8 mouse cellular contexts compared by ENCODE assay signal in the genomic region with DNA sequence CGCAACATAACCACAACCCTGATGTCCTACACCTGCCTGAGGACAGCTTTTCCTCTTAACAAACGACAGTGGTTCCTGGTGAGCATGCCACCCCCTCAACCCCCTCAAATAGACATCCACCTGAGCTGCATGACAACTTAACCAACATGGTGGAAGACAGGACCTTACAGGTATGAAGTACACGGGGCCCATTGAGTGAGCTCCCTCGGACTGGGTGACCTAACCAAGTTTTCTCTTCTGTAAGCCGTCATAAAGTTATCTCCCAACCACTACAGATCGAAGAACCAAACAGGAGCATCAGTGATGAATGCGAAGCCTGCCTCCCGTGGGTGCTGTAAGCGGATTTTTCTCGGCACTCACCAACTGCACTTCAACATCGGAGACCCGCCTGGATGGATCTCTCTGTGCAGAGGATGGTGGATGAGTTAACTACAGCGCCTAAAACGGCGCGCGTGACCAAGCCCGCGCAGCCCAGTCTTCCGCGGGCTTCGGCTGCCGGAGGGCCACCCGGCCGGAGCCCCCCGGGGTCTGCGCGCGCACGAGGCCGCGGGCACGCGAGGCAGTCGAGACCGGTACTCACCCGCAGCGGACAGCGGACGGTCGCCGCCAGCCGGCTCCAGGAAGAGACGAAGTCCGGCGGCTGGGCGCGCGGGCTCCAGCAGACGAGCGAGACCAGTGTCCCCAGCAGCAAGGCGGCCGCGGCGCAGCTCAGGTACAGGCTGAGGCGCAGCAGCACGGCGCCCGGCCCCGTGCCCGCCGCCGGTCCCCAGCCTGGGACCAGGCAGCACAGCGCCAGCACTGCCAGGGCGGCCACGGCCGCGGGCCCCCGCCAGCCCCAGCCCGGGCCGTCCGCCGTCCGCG. TPM values are rescaled to one million over a fixed set of nuclear protein-coding genes. Genes with fewer than 3 reads are reported as not detected.
A peak's percentile ranks its signal among the peaks of the same experiment; 100 is the strongest.
DNase-seq lines count a peak whose midpoint lies in the region; ATAC-seq and TF ChIP-seq lines count a peak whose summit lies in the region.

TSS of gene Cfap97 (plus strand) at position 570 of the 861 bp plus-strand sequence.

- DNase-seq in Patski (ENCODE audit: low read depth, low spot score) = no peak
- peak; percentile 62 for DNase-seq in cerebellum, adult 8-10 months
- peak; percentile 21 for DNase-seq in forelimb bud, embryonic 11.5 days (ENCODE audit: low read depth, low spot score)
- DNase-seq in hindbrain, embryonic 11.5 days (ENCODE audit: low spot score) = peak; percentile 74
- DNase-seq in left cerebral cortex, postnatal 10 days (ENCODE audit: extremely low spot score in 1 of 2, low spot score in 2 of 2) = peak; percentile 27 to 79
- DNase-seq in right cerebral cortex, postnatal 36 days (ENCODE audit: low spot score in 2 of 2) = peak; percentile 29 to 30
- DNase-seq in c-Kit-positive CD71-positive TER-119-positive erythroid progenitor cells, embryonic 14.5 days (ENCODE audit: low spot score) = no peak

- CTCF ChIA-PET in Patski (lab: Charles Lee) = no interaction called here

- no peak for TF ChIP-seq CTCF in Patski (IDR thresholded peaks at IDR 0.05)

- peak within 1 kb of the TSS; percentile 80 for H3K4me2 ChIP-seq in hindbrain, embryonic 11.5 days (replicated peaks; ENCODE audit: low read depth, low read length)

- no peaks in the 10 kb centered on the region for H3K9me3 ChIP-seq in hindbrain, embryonic 11.5 days (ENCODE audit: control insufficient read depth, low read length)

- intact Hi-C loops in left cerebral cortex, postnatal 10 days (cut with DNase I) = loop anchor here (10.0 kb wide), 1 partner anchor 147 kb away; the partner anchor contains the start of gene Ankrd37

- H3K4me3 ChIP-seq in hindbrain, embryonic 11.5 days (ENCODE audit: low read depth, low read length) = peak within 1 kb of the TSS; percentile 77

- no peaks in the 10 kb centered on the region for H3K36me3 ChIP-seq in hindbrain, embryonic 11.5 days (ENCODE audit: control insufficient read depth, insufficient read depth, low read length)

- no peak within 1 kb of the TSS for H3K27ac ChIP-seq in hindbrain, embryonic 11.5 days (ENCODE audit: low read depth, low read length)

- 0 out of 2 replicates have a peak, but pooled peaks cover 3% of the 10 kb centered on the region for H3K4me1 ChIP-seq in hindbrain, embryonic 11.5 days (replicated peaks; ENCODE audit: control insufficient read depth, insufficient read depth, low read length)

- 1% methylated on average over 61 of the region's 75 CpGs for WGBS in hindbrain, embryonic 11.5 days

- H3K27me3 ChIP-seq in Patski = no peaks in the 10 kb centered on the region
- peaks cover 6% of the 10 kb centered on the region; the same call in 1 of the 2 replicates for H3K27me3 ChIP-seq in hindbrain, embryonic 11.5 days (ENCODE audit: control insufficient read depth, insufficient read depth, low read length)

- POLR2A ChIA-PET in Patski (lab: Charles Lee) = interaction anchor here (0.7 to 2.2 kb wide), 2 partner anchors 12 to 153 kb away, joined by 3 to 12 read pairs; partner anchors contain the start of gene Lrp2bp

- in situ Hi-C loops in Patski (cut with MboI; ENCODE audit: low pct_unique_long_range_greater_than_20kb) = no loop called here

- ATAC-seq in Patski = peak; percentile 72
- ATAC-seq in hindbrain, embryonic 11.5 days (ENCODE audit: low FRiP score) = peak; percentile 90
- peak; percentile 12 for ATAC-seq in megakaryocyte progenitor cell, adult 5-6 weeks (replicated peaks; ENCODE audit: poor library complexity)

- H3K9ac ChIP-seq in hindbrain, embryonic 11.5 days (ENCODE audit: low read depth, low read length) = peak within 1 kb of the TSS; percentile 73

RNA-seq across cellular contexts. Expression of gene Cfap97, which starts in this region (rescaled TPM):
- polyA plus RNA-seq in Patski (2021) = 22.0 TPM
- polyA plus RNA-seq in hindbrain, embryonic 11.5 days (2014; fragmentation: Nextera tagmentation; extraction: Ambion mirVana) = 18.5 and 21.9 TPM in 2 replicates
- 10 to 100 TPM; 16.6 to 17.3 TPM for total RNA-seq in left cerebral cortex, postnatal 10 days (2021)
- total RNA-seq in megakaryocyte progenitor cell, adult 5-6 weeks (2015) = 31.3 and 31.7 TPM in 2 replicates
- total RNA-seq in megakaryocyte progenitor cell, adult 5-6 weeks (2017) = 23.7 and 27.8 TPM in 2 replicates

Comparison
In these comparisons a context has a peak if more than half of its experiments do, and no peak if none do; other contexts are left out.
1. ATAC-seq: peak in every context shown above with its lines; median percentile 90 in hindbrain, embryonic 11.5 days; 72 in Patski; 12 in megakaryocyte progenitor cell, adult 5-6 weeks.
2. DNase-seq: peak in cerebellum, adult 8-10 months (single experiment), forelimb bud, embryonic 11.5 days (single experiment), hindbrain, embryonic 11.5 days (single experiment), left cerebral cortex, postnatal 10 days (2 of 2) and right cerebral cortex, postnatal 36 days (2 of 2); none in Patski (single experiment) and c-Kit-positive CD71-positive TER-119-positive erythroid progenitor cells, embryonic 14.5 days (single experiment).